Mouse (Mus musculus): Measurements from ENCODE around the gene Dis3.
"Not testable (repeated sequence)": the region's sequence is repeated elsewhere in the genome, so short reads cannot be mapped to it uniquely, and the experiment has no call there.

DNA sequence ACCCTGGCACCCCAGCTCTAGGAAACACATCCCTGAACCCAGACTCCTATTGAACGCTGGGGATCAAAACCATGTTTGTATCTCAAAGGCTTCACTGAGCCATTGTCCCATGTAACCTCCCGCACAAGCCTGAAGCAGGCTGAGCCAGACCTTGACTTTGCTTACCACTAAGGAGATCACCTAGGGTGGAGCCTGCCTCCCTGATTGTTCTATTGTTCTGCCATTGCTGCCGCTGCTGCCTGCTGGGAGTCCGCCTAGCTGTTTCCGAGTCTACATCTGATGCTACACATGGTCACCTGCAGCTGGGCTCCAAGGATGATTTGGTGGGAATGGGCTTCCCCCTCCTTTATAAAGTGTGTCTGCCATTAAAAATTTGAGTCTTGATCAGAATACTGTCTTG lies 60.3 kb downstream of the Dis3 start:
- not testable (repeated sequence) for TF ChIP-seq EP300, CTCF (IDR thresholded peaks at IDR 0.05)

Measured in lung, postnatal 0 days (tissue).